Mouse (Mus musculus) liver, embryonic 16.5 days (tissue): Measurements from ENCODE around the gene Rab3a. TPM values are rescaled to one million over a fixed set of nuclear protein-coding genes. Genes with fewer than 3 reads are reported as not detected.
A peak's percentile ranks its signal among the peaks of the same experiment; 100 is the strongest.

Experiments used
- ATAC-seq: fragments of 200-750 bp; cut with Nextera tagmentation; 2 replicates; pipeline ENCODE4 v1.8.0; 2017; ENCODE audit warnings: low read depth, mild to moderate bottlenecking, moderate number of reproducible peaks, moderate library complexity
- H3K27ac ChIP-seq: fragments of 300-500 bp; sonication (generic); 2 replicates; pipeline ENCODE4 v1.5.1; 2014; ENCODE audit warnings: mild to moderate bottlenecking, low read length
- H3K27me3 ChIP-seq: fragments of 300-500 bp; sonication (generic); 2 replicates; pipeline ENCODE4 v1.6.1; 2014; ENCODE audit warnings: low read depth, low read length, mixed read lengths; ENCODE audit not compliant: control insufficient read depth, insufficient read depth
- H3K36me3 ChIP-seq: fragments of 300-500 bp; sonication (generic); 2 replicates; pipeline ENCODE4 v1.6.1; 2014; ENCODE audit warnings: mild to moderate bottlenecking; ENCODE audit not compliant: control insufficient read depth, insufficient read depth
- H3K4me1 ChIP-seq: fragments of 300-500 bp; sonication (generic); 2 replicates; pipeline ENCODE4 v1.6.1; 2014; ENCODE audit warnings: low read depth, low read length, mixed read lengths; ENCODE audit not compliant: control insufficient read depth
- H3K4me2 ChIP-seq: fragments of 300-500 bp; sonication (generic); 2 replicates; pipeline ENCODE4 v1.6.1; 2014; ENCODE audit warnings: low read depth, low read length, mixed read lengths
- H3K4me3 ChIP-seq: fragments of 300-500 bp; sonication (generic); 2 replicates; pipeline ENCODE4 v1.5.1; 2014; ENCODE audit warnings: low read depth, mild to moderate bottlenecking, low read length
- H3K9ac ChIP-seq: fragments of 300-500 bp; sonication (generic); 2 replicates; pipeline ENCODE4 v1.6.1; 2014; ENCODE audit warnings: low read depth, low read length
- H3K9me3 ChIP-seq: fragments of 300-500 bp; sonication (generic); replicated peaks from 2 replicates; pipeline ENCODE4 v1.6.1; 2016; ENCODE audit warnings: low read length; ENCODE audit not compliant: control insufficient read depth
- whole genome bisulfite sequencing: fragments of 180-500 bp; shearing (Covaris S2); extraction: QIAGEN DNeasy Blood & Tissue Kit; methylation state at CpG from one replicate; pipeline ENCODE4 v1.1.7; 2014; ENCODE audit not compliant: insufficient replicate concordance; 5-methylcytosine and 5-hydroxymethylcytosine counted together
- polyA plus RNA-seq: library from polyadenylated mRNA; unstranded; fragments of >200 nt; fragmentation: Nextera tagmentation; extraction: Ambion mirVana; gene quantifications from 2 replicates; pipeline ENCODE4 v1.2.1, GENCODE M21; 2015

The Rab3a gene
- polyA plus RNA-seq, 1 experiment from 2014 or later = 3.4 TPM

GRCm38 (mm10) chr8:70760775-70761406 lies 6.4 kb downstream of the Rab3a start, which contains the start of gene Mpv17l2:
Mpv17l2 (minus strand) TSS chr8:70760946.
- H3K9ac ChIP-seq = peak within 1 kb of the TSS; percentile 86
- peaks cover 70% of the 10 kb centered on the region for H3K4me1 ChIP-seq
- no peaks in the 10 kb centered on the region for H3K27me3 ChIP-seq
- H3K4me2 ChIP-seq = peak within 1 kb of the TSS; percentile 99
- peaks cover 4% of the 10 kb centered on the region; the same call in 1 of the 2 replicates for H3K36me3 ChIP-seq
- H3K9me3 ChIP-seq = no peaks in the 10 kb centered on the region
- H3K4me3 ChIP-seq = peak within 1 kb of the TSS; percentile 74
- under 1% methylated on average over 55 of the region's 55 CpGs for WGBS
- peak; percentile 91 for ATAC-seq
- H3K27ac ChIP-seq = peak within 1 kb of the TSS; percentile 92

- Histone ChIP-seq H3K27me3 (no peaks in the 10 kb centered on the region), H3K4me1 (peaks cover 82% of the 10 kb centered on the region), H3K4me2 (peak overlapping the region; percentile 50), H3K9ac (peak overlapping the region; percentile 14; the same call in 1 of the 2 replicates), H3K27ac (peak overlapping the region; percentile 87), H3K9me3 (no peaks in the 10 kb centered on the region), H3K36me3 (peaks cover 4% of the 10 kb centered on the region; the same call in 1 of the 2 replicates), H3K4me3 (no peak overlapping the region)
- no peak for ATAC-seq
- WGBS = 29% methylated on average over 1 of the region's 1 CpGs
Measured at GRCm38 (mm10) chr8:70762118-70762517, 7.6 kb downstream of the Rab3a start.

- Histone ChIP-seq H3K4me1 (peaks cover 84% of the 10 kb centered on the region), H3K36me3 (peaks cover 2% of the 10 kb centered on the region; the same call in 1 of the 2 replicates), H3K9ac (peak overlapping the region; percentile 43; the same call in 1 of the 2 replicates), H3K4me2 (peak overlapping the region; percentile 98), H3K9me3 (no peaks in the 10 kb centered on the region), H3K4me3 (no peak overlapping the region; the same call in 1 of the 2 replicates), H3K27ac (peak overlapping the region; percentile 90), H3K27me3 (no peaks in the 10 kb centered on the region)
- no peak for ATAC-seq
- WGBS = 2% methylated on average over 3 of the region's 3 CpGs
Measured at GRCm38 (mm10) chr8:70763354-70763753, 8.9 kb downstream of the Rab3a start.

DNA sequence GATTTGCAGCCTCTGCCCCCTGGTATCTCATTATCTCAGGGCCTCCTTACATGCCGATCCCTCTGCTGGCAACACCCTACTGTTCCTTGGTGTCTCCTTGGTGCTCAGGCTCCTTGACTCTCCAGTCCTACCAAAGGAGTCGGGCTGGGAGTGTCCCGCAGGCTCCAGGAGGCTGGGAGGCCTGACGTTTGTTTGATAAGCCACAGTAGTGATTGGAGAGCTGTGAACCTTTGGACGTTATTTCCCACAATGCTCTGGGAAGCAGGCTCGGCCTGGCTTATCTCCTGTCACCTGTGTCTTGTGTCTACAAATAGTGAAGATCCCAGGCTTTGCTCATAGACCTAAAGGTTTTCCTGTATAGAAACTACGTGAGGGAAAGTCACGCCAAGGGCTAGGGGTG lies 9.5 kb downstream of the Rab3a start:
- Histone ChIP-seq H3K4me3 (peak overlapping the region; percentile 27), H3K4me2 (peak overlapping the region; percentile 98), H3K27me3 (no peaks in the 10 kb centered on the region), H3K9ac (peak overlapping the region; percentile 43), H3K27ac (peak overlapping the region; percentile 90), H3K4me1 (peaks cover 80% of the 10 kb centered on the region), H3K36me3 (peaks cover 2% of the 10 kb centered on the region; the same call in 1 of the 2 replicates), H3K9me3 (no peaks in the 10 kb centered on the region)
- WGBS = 13% methylated on average over 8 of the region's 8 CpGs
- ATAC-seq = peak; percentile 27

- no peak overlapping the region for H3K4me3 ChIP-seq
- no peak overlapping the region for H3K9ac ChIP-seq
- no peak for ATAC-seq
- peaks cover 80% of the 10 kb centered on the region for H3K4me1 ChIP-seq
- peak overlapping the region; percentile 98 for H3K4me2 ChIP-seq
- peak overlapping the region; percentile 90 for H3K27ac ChIP-seq
- no peaks in the 10 kb centered on the region for H3K9me3 ChIP-seq
- 79% methylated on average over 13 of the region's 13 CpGs for WGBS
- no peaks in the 10 kb centered on the region for H3K27me3 ChIP-seq
- H3K36me3 ChIP-seq = peaks cover 2% of the 10 kb centered on the region; the same call in 1 of the 2 replicates
Measured at GRCm38 (mm10) chr8:70764676-70765075, 10.2 kb downstream of the Rab3a start.

GRCm38 (mm10) chr8:70765329-70765728 lies 10.8 kb downstream of the Rab3a start:
- ATAC-seq = no peak
- peaks cover 80% of the 10 kb centered on the region for H3K4me1 ChIP-seq

DNA sequence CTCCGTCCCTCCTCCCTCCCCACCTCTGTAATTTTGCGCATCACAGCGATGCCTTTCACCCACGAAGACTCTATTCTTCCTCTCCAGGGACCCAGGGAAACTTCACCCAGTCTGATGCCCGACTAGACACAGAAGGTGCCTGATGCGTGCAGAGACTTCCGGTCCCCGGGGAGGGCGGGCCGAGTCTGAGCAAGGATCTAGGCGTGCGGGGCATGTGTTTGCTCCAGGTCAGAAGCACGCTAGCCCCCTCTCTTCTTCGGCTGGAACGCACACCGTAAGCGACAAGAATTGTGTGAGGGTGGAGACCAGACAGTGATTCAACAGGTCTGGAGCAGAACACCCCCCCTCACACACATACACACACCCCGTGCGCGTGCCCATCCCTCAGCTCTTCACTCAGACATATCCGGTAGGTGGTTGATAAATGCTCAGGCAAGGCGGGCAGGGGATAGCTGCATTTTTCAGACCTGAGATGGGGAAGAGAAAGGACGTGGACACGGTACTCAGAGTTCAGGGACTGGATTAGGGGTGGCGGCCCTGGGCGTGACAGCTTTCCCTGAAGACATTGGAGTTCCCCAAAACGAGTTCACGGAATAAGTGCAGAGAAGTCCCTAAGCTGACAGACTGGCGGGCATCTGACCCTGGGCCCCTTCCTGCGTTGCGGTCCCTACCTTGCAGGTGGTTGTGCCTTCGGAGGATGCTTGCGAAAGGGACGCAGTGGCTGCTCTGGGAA lies 11.5 kb downstream of the Rab3a start:
- no peak for ATAC-seq
- Histone ChIP-seq H3K27me3 (no peaks in the 10 kb centered on the region), H3K27ac (peak overlapping the region; percentile 83), H3K9me3 (no peaks in the 10 kb centered on the region), H3K4me3 (peak overlapping the region; percentile 69), H3K4me2 (peak overlapping the region; percentile 98), H3K36me3 (peaks cover 2% of the 10 kb centered on the region; the same call in 1 of the 2 replicates), H3K9ac (peak overlapping the region; percentile 75), H3K4me1 (peaks cover 83% of the 10 kb centered on the region)
- WGBS = 3% methylated on average over 34 of the region's 34 CpGs

More at GRCm38 (mm10) chr8:70765329-70765728, 10.8 kb downstream of the Rab3a start:
- whole genome bisulfite sequencing = 28% methylated on average over 9 of the region's 9 CpGs
- Histone ChIP-seq H3K27me3 (no peaks in the 10 kb centered on the region), H3K36me3 (peaks cover 2% of the 10 kb centered on the region; the same call in 1 of the 2 replicates), H3K9me3 (no peaks in the 10 kb centered on the region), H3K27ac (peak overlapping the region; percentile 83), H3K9ac (peak overlapping the region; percentile 75), H3K4me2 (peak overlapping the region; percentile 98), H3K4me3 (peak overlapping the region; percentile 69)

DNA sequence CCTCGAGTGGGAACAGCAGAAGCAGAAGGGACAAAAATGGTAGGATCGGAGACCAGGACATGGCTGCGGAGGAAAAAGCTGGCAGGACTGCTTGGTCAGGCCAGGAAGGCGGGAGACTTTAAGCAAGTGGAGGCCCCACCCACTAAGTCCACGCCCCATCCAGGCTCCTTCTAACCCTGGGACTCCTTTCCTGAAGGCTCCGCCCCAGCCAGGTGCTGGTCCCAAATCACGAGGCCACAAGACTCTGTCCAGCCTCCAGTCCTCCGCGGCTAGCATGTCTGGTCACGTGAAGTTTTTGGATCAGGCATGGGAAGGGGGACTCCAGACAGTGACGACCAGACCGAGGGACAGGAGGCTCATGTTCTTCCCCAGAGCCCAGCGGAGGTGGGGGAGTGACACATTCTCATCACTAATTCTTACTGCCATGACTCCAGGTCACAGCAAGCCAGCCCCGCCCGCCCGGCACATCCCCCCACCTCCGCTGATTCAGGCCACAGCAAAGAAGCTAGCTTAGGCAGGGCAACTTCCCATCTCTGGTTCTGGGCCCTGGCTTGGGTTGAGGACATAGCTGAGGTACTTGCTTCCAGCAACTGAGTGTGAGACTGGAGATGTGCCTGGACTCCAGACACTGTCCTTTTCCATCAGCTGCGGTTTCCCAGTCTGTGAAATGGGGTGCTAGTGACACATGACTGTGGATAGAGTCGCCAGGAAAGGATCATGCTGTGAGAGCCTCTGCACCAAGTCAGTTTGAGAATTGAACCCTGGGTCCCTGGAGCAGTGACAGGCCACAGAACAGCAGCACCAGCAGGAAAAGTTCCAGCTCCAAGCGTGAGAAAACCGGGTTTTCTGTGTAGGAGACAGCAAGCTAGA lies 12.3 kb downstream of the Rab3a start:
- H3K36me3 ChIP-seq = peaks cover 5% of the 10 kb centered on the region; the same call in 1 of the 2 replicates
- peak; percentile 39 for ATAC-seq
- peak overlapping the region; percentile 69 for H3K4me3 ChIP-seq
- 15% methylated on average over 21 of the region's 21 CpGs for WGBS
- no peaks in the 10 kb centered on the region for H3K27me3 ChIP-seq
- H3K9me3 ChIP-seq = no peaks in the 10 kb centered on the region
- H3K4me1 ChIP-seq = peaks cover 75% of the 10 kb centered on the region
- peak overlapping the region; percentile 83 for H3K27ac ChIP-seq
- peak overlapping the region; percentile 98 for H3K4me2 ChIP-seq
- H3K9ac ChIP-seq = peak overlapping the region; percentile 75
